ENCODE assay signal across 8 mouse cellular contexts in the genomic region with DNA sequence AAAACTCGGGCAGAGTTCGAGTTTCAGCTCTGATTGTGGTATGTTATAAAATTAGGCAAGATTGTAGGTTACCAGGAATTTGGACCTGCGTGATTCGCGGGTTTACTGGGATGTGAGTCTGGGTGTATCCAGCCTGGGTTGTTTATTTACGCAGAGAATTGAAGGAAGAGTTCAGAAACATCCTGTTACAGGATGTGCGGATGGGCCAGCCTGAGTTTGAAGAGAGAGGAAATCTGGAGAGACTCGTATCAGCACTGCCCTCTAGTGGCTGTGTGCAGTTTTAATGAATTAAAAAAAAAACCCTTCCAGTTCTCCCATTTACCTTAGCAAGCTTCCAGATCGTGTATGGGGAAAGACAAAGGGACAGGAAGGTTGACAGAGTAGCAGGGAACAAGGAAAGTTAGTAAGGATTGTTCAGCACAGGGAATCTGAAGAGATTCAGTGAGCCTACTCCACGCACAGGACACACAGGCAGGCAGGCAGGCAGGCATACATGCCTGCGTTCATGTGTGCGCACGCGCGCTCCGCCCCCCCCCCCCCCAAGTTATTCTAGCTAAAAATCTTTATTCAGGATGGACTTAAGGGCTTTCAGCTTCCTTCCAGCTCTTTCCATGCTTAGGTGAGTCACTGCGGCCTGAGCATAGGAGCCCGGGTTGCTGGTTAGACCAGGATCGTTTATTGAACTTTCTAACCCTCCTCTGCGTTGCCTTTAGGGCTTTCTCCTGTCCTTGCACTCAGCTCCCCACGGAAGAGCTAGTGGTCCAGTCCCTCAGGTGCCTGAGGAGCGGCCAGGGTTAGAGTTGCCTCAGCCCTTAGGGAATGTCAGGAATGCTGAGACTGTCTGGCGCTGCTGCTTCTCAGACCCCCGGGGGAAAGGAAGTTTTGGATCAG.
DNase-seq lines count a peak whose midpoint lies in the region; ATAC-seq lines count a peak whose summit lies in the region.

No protein-coding gene starts in this region.

- WGBS in hindbrain, embryonic 13.5 days, result 13% methylated on average over 24 of the region's 24 CpGs
- WGBS in stomach, embryonic 14.5 days, result 3% methylated on average over 24 of the region's 24 CpGs

- H3K9ac ChIP-seq in hindbrain, embryonic 13.5 days, result peak overlapping the region; percentile 56; the same call in 1 of the 2 replicates
- H3K9ac ChIP-seq in stomach, embryonic 14.5 days (replicated peaks; ENCODE audit: low read depth, low read length), result no peak overlapping the region; the same call in 1 of the 2 replicates

- peaks cover 14% of the 10 kb centered on the region for H3K4me1 ChIP-seq in hindbrain, embryonic 13.5 days (replicated peaks)
- peaks cover 12% of the 10 kb centered on the region; the same call in 1 of the 2 replicates for H3K4me1 ChIP-seq in stomach, embryonic 14.5 days (ENCODE audit: control insufficient read depth, insufficient read depth, low read length)

- no peaks in the 10 kb centered on the region for H3K36me3 ChIP-seq in hindbrain, embryonic 13.5 days
- no peaks in the 10 kb centered on the region for H3K36me3 ChIP-seq in stomach, embryonic 14.5 days (ENCODE audit: control insufficient read depth, insufficient read depth, low read length)

- H3K9me3 ChIP-seq in hindbrain, embryonic 13.5 days, result no peaks in the 10 kb centered on the region
- H3K9me3 ChIP-seq in stomach, embryonic 14.5 days (ENCODE audit: control insufficient read depth, low read depth, low read length), result no peaks in the 10 kb centered on the region

- H3K27ac ChIP-seq in hindbrain, embryonic 13.5 days, result no peak overlapping the region
- no peak overlapping the region; the same call in 1 of the 2 replicates for H3K27ac ChIP-seq in stomach, embryonic 14.5 days (ENCODE audit: low read length)

- peak; percentile 88 for ATAC-seq in frontal cortex, adult (ENCODE audit: low TSS enrichment)
- peak; percentile 62; the same call in 1 of the 2 replicates for ATAC-seq in hindbrain, embryonic 13.5 days (ENCODE audit: low FRiP score)
- ATAC-seq in megakaryocyte progenitor cell, adult 5-6 weeks (replicated peaks; ENCODE audit: poor library complexity), result peak; percentile 82
- ATAC-seq in stomach, embryonic 14.5 days (ENCODE audit: insufficient number of reproducible peaks, insufficient read depth, low FRiP score, low read depth), result peak; percentile 63; the same call in 1 of the 2 replicates

- no peaks in the 10 kb centered on the region for H3K27me3 ChIP-seq in hindbrain, embryonic 13.5 days
- no peaks in the 10 kb centered on the region for H3K27me3 ChIP-seq in stomach, embryonic 14.5 days (ENCODE audit: control insufficient read depth, insufficient read depth, low read length)

- intact Hi-C loops in left cerebral cortex, postnatal 14 days (cut with DNase I), result no loop called here

- H3K4me2 ChIP-seq in hindbrain, embryonic 13.5 days, result peak overlapping the region; percentile 59
- H3K4me2 ChIP-seq in stomach, embryonic 14.5 days (replicated peaks; ENCODE audit: low read depth, low read length), result peak overlapping the region; percentile 59

- DNase-seq in thymus, postnatal 0 days (ENCODE audit: low spot score), result peak; percentile 45
- DNase-seq in thymus, adult 18-20 months, result no peak
- peak; percentile 63 for DNase-seq in cerebellum, adult 8-10 months
- DNase-seq in left cerebral cortex, postnatal 14 days (ENCODE audit: low spot score in 2 of 2), result peak; percentile 42 to 69

- H3K4me3 ChIP-seq in hindbrain, embryonic 13.5 days, result peak overlapping the region; percentile 40
- peak overlapping the region; percentile 24 for H3K4me3 ChIP-seq in stomach, embryonic 14.5 days (ENCODE audit: low read depth, low read length)

Comparison
In these comparisons a context has a peak if more than half of its experiments do, and no peak if none do; other contexts are left out.
1. DNase-seq: peak in thymus, postnatal 0 days (single experiment), cerebellum, adult 8-10 months (single experiment) and left cerebral cortex, postnatal 14 days (2 of 2); none in thymus, adult 18-20 months (0 of 2).
2. Peak in every context shown above with its lines, with median percentiles within 50 percentile points of each other: ATAC-seq.